Mouse (Mus musculus): ENCODE measurements around the gene Mtch1. TPM values are rescaled to one million over a fixed set of nuclear protein-coding genes. Genes with fewer than 3 reads are reported as not detected.

Mtch1 gene
- 107 and 147 TPM in 2 replicates for polyA plus RNA-seq (2012; ENCODE audit: low replicate concordance)

GRCm38 (mm10) chr17:29347645-29348256 is at the start of gene Mtch1:
Mtch1 (minus strand) TSS chr17:29347934.

DNA sequence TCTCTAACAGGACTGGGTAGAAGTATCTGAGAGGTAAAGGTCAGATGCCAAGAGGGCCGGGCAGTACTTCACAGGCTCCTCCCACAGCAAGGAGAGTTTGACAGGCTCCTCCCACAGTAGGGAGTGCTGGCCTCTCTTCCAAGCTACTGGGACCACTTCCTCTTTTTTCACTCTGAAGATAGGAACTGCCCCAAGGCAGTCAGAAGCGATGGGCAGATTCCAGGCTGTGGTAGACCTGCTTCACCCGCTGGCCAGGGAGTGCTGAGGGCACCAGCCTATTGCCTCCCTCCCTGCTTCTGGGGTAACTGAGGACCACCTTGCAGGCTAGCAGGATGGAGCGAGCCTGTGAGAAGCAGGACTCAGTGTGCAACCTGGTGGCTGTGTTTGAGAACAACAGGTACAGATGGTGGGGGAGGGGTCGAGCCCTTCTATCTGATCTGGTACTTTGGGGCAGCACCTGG is 13.1 kb upstream of the Mtch1 start, which contains the start of gene Fgd2:
TSS of gene Fgd2 (plus strand) at position 154 of the 461 bp plus-strand sequence.

GRCm38 (mm10) chr17:29317380-29317779 is 30.4 kb downstream of the Mtch1 start, which contains the start of gene Pi16:
Pi16 (plus strand) TSS chr17:29317680.

Other genes with a start within 250 kb of the Mtch1 start
- gene Rab44, start 233.8 kb downstream of the Mtch1 start, polyA plus RNA-seq (2012; ENCODE audit: low replicate concordance) = 4.5 and 12.6 TPM in 2 replicates
- gene Cpne5, start 109.8 kb downstream of the Mtch1 start, polyA plus RNA-seq (2012; ENCODE audit: low replicate concordance) = 31.4 and 64.7 TPM in 2 replicates
- gene Ppil1, start 83.7 kb downstream of the Mtch1 start, polyA plus RNA-seq (2012; ENCODE audit: low replicate concordance) = 2.5 and 17.9 TPM in 2 replicates
- 28.9 and 35.7 TPM in 2 replicates for gene BC004004, start 79.1 kb downstream of the Mtch1 start, polyA plus RNA-seq (2012; ENCODE audit: low replicate concordance)
- gene Pi16, start 30.3 kb downstream of the Mtch1 start, polyA plus RNA-seq (2012; ENCODE audit: low replicate concordance) = 27.6 and 77.3 TPM in 2 replicates
- 243 and 259 TPM in 2 replicates for gene Fgd2, start 13.0 kb upstream of the Mtch1 start, polyA plus RNA-seq (2012; ENCODE audit: low replicate concordance)
- gene Pim1, start 142.8 kb upstream of the Mtch1 start, polyA plus RNA-seq (2012; ENCODE audit: low replicate concordance) = 73.2 and 209 TPM in 2 replicates
- gene Gm17657, start 201.7 kb upstream of the Mtch1 start, polyA plus RNA-seq (2012; ENCODE audit: low replicate concordance) = not detected in 2 replicates
- 37.5 and 54.1 TPM in 2 replicates for gene Tbc1d22b, start 201.9 kb upstream of the Mtch1 start, polyA plus RNA-seq (2012; ENCODE audit: low replicate concordance)
- not detected in 2 replicates for gene Tmem217, start 204.5 kb upstream of the Mtch1 start, polyA plus RNA-seq (2012; ENCODE audit: low replicate concordance)